Mouse (Mus musculus) common myeloid progenitor, adult 5-6 weeks (primary cell): ENCODE measurements at regions not wholly inside any gene's neighbourhood (a gene's known extent, or its start where the extent isn't known, plus 50 kb on each side); places are given as distances from the start of the nearest gene placed in this dataset.
"Not testable (repeated sequence)": the region's sequence is repeated elsewhere in the genome, so short reads cannot be mapped to it uniquely, and the experiment has no call there.

Source experiments
- ATAC-seq: replicated peaks from 2 replicates; pipeline ENCODE4 v1.8.0; 2016; ENCODE audit warnings: low read depth, mild to moderate bottlenecking, moderate TSS enrichment, inconsistent platforms; ENCODE audit not compliant: poor library complexity, severe bottlenecking

- ATAC-seq = peak; percentile 96
These were observed 67.0 kb upstream of the Top1 start for GRCm38 (mm10) chr2:160578384-160579320.

- ATAC-seq = no peak
These were observed 65.4 kb upstream of the Top1 start for GRCm38 (mm10) chr2:160580250-160580649.

GRCm38 (mm10) chr2:160581029-160581428 is 64.7 kb upstream of the Top1 start:
- ATAC-seq = no peak

- ATAC-seq = not testable (repeated sequence)
These were observed 62.7 kb upstream of the Top1 start for GRCm38 (mm10) chr2:160583034-160583433.

GRCm38 (mm10) chr2:160583506-160583905 is 62.2 kb upstream of the Top1 start:
- no peak for ATAC-seq

GRCm38 (mm10) chr2:160584568-160584967 is 61.1 kb upstream of the Top1 start:
- no peak for ATAC-seq

- no peak for ATAC-seq
These were observed 58.5 kb upstream of the Top1 start for GRCm38 (mm10) chr2:160587015-160587835.

GRCm38 (mm10) chr2:160588401-160588800 is 57.3 kb upstream of the Top1 start:
- ATAC-seq = no peak

GRCm38 (mm10) chr2:160590209-160590910 is 55.3 kb upstream of the Top1 start:
- ATAC-seq = no peak

GRCm38 (mm10) chr2:160591446-160592180 is 54.1 kb upstream of the Top1 start:
- no peak for ATAC-seq

- ATAC-seq = peak; percentile 55
These were observed 52.7 kb upstream of the Top1 start for GRCm38 (mm10) chr2:160593035-160593434.
